Mouse (Mus musculus): Measurements from ENCODE around the gene Ptpn14.

Ptpn14 gene

DNA sequence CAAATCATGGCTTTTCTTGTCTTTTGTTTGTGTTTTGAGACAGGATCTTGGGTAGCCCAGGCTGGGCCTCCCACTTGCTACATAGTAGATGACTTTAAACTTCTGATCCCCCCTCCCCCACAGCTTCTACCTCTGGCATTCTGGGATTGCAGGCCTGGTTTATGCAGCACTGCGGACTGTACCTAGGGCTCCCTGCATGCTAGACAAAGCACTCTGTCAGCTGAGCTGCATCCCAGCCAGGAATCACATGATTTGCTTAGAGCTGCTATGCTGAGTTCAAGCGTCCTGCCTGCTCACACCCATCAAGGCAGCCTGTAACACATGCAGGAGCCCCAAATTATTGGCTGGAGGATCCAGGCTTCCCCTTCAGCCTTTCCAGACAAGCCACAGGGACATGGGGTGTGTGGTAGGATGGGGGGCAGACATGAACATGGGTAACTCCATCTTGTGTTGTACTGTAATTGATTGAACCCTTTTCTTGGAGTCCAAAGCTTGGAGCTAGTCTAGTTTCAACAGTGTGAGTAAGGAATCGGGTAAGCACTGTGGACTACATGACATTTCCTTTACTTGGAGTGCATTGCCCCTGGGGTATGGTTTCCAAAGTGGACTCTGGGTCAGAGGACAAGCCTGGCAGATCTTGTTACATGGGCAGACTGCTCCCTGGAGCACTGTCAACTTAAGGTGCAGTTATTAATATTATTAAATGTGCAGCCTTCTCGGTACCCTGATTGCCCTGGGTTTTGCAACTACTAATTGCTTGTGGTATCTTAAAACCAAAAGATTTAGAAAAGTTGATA is 17.0 kb downstream of the Ptpn14 start:
- no peak for TF ChIP-seq GATA4 (IDR thresholded peaks at IDR 0.05; ENCODE audit: insufficient replicate concordance, low read length)

DNA sequence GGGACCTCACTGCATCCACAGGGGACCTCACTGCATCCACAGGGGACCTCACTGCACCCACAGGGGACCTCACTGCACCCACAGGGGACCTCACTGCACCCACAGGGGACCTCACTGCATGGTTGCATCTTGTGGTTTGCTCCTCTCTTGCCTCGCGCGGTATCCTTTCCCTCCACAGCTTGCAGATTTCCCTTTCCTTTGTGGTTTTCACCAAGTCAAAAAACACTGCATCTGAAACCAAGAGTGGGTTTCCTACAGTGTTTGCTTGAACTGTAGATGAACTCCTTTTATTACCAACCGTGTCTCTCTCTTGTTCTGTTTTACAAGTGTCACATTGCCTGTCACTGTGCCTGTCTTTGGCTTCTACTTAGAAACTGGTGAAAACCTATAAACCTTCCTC is 18.5 kb downstream of the Ptpn14 start:
- TF ChIP-seq GATA4 (IDR thresholded peaks at IDR 0.05; ENCODE audit: insufficient replicate concordance, low read length), result no peak

- TF ChIP-seq GATA4 (IDR thresholded peaks at IDR 0.05; ENCODE audit: insufficient replicate concordance, low read length), result no peak
These were observed 21.7 kb downstream of the Ptpn14 start for GRCm38 (mm10) chr1:189749789-189750188.

DNA sequence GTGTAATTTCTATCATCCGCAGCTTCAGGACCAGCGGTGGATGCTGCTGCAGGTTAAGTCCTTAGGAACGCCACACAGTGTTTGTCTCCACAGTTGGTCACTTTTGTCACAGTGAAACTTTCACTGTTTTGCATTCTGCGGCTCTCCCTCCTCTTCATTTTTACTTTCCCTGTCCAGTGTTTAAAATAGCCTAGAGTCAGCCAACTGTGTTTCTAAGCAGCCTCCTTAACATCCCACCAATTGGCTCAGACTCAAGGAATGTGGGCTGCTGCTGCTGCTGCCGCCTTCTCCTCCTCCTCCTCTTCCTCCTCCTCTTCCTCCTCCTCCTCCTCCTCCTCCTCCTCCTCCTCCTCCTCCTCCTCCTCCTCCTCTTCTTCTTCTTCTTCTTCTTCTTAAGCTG is 22.2 kb downstream of the Ptpn14 start:
- TF ChIP-seq GATA4 (IDR thresholded peaks at IDR 0.05; ENCODE audit: insufficient replicate concordance, low read length), result no peak

GRCm38 (mm10) chr1:189752245-189752644 is 24.2 kb downstream of the Ptpn14 start:
- no peak for TF ChIP-seq GATA4 (IDR thresholded peaks at IDR 0.05; ENCODE audit: insufficient replicate concordance, low read length)

DNA sequence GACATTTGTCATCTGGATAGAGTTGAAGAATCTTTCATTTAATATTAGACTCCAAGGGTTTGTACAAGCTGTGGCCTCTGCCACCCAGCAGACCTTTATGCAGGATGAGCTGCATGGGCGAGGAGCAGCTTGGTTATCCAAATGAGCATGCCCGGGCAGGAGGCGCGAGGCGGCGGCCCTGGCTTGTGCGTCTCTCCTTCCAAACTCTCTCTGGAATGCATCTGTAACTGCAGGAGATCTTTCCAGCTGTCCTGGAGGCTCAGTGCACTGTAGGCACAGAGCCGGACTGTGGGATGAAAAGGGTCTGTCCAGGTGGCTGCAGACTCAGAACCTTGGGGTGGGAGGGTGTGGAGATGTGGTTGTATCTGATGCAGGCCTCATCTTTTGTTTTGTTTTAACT is 27.0 kb downstream of the Ptpn14 start:
- no peak for TF ChIP-seq GATA4 (IDR thresholded peaks at IDR 0.05; ENCODE audit: insufficient replicate concordance, low read length)

GRCm38 (mm10) chr1:189756306-189757053 is 28.4 kb downstream of the Ptpn14 start:
- TF ChIP-seq GATA4 (IDR thresholded peaks at IDR 0.05; ENCODE audit: insufficient replicate concordance, low read length), result no peak

GRCm38 (mm10) chr1:189757054-189757408 is 29.0 kb downstream of the Ptpn14 start:
- TF ChIP-seq GATA4 (IDR thresholded peaks at IDR 0.05; ENCODE audit: insufficient replicate concordance, low read length), result no peak

- TF ChIP-seq GATA4 (IDR thresholded peaks at IDR 0.05; ENCODE audit: insufficient replicate concordance, low read length), result no peak
These were observed 33.5 kb downstream of the Ptpn14 start for GRCm38 (mm10) chr1:189761581-189762021.

- no peak; the same call in 1 of the 2 replicates for TF ChIP-seq GATA4 (IDR thresholded peaks at IDR 0.05; ENCODE audit: insufficient replicate concordance, low read length)
These were observed 36.2 kb downstream of the Ptpn14 start for GRCm38 (mm10) chr1:189764258-189764657.

GRCm38 (mm10) chr1:189767164-189767563 is 39.1 kb downstream of the Ptpn14 start:
- TF ChIP-seq GATA4 (IDR thresholded peaks at IDR 0.05; ENCODE audit: insufficient replicate concordance, low read length), result no peak

GRCm38 (mm10) chr1:189767910-189768309 is 39.8 kb downstream of the Ptpn14 start:
- TF ChIP-seq GATA4 (IDR thresholded peaks at IDR 0.05; ENCODE audit: insufficient replicate concordance, low read length), result no peak

GRCm38 (mm10) chr1:189770516-189770915 is 42.4 kb downstream of the Ptpn14 start:
- no peak for TF ChIP-seq GATA4 (IDR thresholded peaks at IDR 0.05; ENCODE audit: insufficient replicate concordance, low read length)

DNA sequence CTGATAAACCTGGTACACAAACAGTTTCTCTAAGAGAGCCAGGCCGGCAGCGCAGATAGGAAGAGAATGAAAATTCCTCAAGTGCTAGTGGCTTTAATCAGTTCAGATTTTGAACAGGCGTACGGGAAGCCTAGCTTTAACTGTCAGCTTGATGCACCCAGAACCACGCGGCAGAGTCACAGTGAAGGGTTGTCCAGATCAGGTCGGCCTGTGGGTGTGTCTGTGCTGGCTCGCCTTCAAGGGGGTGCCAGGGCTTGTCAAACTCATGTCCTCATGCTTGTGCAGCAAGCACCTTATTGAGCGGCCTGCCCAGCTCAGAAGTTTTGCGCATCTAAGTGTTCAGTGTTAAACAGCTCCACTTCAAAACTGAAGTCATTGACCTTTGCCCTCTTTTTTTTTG is 44.6 kb downstream of the Ptpn14 start:
- TF ChIP-seq GATA4 (IDR thresholded peaks at IDR 0.05; ENCODE audit: insufficient replicate concordance, low read length), result no peak

- TF ChIP-seq GATA4 (IDR thresholded peaks at IDR 0.05; ENCODE audit: insufficient replicate concordance, low read length), result no peak; the same call in 1 of the 2 replicates
These were observed 46.7 kb downstream of the Ptpn14 start for GRCm38 (mm10) chr1:189774778-189775177.

DNA sequence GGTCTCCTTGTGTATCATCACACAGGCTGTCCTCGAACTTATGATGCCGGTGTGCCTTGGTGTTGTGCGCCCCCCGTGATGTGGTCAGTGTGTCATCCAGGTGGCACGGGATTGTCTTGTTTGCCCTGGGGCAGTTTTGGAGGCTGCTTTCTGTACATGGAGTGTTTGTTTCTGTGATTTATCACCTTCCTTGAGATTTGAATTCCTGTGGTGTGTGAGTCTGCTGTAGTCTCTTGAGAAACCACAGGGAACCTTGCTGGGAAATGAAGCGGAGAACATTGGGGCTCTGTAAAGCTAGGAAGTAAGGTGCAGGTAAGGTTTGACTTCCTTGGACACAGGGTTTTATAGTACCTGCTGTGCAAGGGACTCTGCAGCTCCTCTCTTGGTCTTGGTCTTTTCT is 49.1 kb downstream of the Ptpn14 start:
- TF ChIP-seq GATA4 (IDR thresholded peaks at IDR 0.05; ENCODE audit: insufficient replicate concordance, low read length), result no peak

Measured in liver, adult (tissue).